Mouse (Mus musculus): ENCODE measurements around the gene Tuba3a. TPM values are rescaled to one million over a fixed set of nuclear protein-coding genes. Genes with fewer than 3 reads are reported as not detected.
A peak's percentile ranks its signal among the peaks of the same experiment; 100 is the strongest.

Tuba3a gene
- total RNA-seq, 2 experiments from 2014 or later: not detected

DNA sequence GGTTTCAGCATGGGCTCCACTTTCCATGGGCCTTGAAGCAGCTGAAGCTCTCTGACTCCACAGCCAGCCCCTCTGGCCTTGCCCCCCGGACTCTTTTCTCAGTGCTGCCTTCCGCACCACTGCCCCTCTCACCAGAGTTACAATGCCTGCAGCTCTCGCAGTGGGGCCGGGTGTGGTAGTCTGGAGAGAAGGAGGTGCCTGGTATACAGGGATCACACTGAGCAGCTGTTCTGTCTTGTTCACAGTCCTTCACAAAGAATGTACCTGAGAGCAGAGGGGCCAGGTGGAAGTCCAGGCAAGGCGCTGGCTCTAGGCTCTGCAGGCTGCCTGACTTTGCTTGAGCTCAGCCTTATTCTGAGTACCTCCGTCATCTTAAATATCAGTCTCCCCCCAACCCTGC is 49.5 kb downstream of the Tuba3a start:
- DNase-seq (ENCODE audit: low spot score): no peak

DNA sequence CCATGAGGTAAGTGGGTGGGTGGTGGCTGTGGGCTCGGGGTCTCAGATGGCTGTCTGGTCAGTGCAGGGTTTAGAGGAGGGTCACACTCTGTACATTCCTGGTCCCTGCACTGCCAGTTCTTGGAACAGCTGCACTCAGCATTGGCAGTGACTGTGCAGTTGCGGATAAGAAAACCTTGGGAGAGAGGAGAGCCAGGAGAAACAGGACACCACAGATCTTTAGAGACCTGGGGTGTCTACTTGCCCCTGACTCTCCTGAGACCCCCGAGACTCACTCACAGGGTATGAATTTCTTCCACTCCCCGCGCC is 51.4 kb downstream of the Tuba3a start:
- intact Hi-C loops (cut with DNase I): no loop called here
- DNase-seq (ENCODE audit: low spot score): no peak

More for the DNA sequence above, 49.5 kb downstream of the Tuba3a start:
- intact Hi-C loops (cut with DNase I): no loop called here

DNA sequence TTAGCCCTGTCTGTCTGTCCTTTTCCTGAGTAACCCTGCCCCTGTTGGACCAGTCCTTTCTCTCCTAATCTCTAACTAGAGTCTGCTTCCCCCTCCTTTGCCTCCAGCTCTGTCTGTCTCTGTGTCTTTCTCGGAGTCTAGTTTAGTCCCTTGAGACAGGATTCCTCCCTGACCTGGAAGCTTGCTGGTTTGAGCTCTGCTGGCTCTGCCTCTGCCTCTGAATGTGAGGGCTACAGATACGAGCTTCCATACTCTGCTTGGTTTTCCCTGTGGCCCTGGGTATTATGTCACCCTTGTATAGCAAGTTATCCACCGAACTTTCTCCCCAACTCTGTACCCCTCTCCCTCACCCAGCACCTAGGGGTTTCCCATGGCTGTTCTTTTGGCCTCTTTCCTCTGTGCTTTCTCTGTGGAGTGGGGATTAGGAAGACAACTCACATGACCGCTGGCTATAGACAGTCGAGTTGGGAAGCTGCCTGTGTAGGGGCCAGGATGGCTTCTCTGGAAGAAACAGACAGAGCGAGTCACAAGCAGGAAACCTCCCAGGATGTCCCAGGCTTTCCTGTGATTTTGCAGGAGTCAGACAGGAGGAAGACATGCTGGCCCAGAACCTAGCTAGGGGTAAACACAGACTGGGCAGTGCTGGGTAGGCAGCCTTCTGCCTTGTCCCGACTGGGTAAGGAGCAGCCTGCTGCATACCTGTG is 51.9 kb downstream of the Tuba3a start:
- no peak for DNase-seq (ENCODE audit: low spot score)
- intact Hi-C loops (cut with DNase I): no loop called here

DNA sequence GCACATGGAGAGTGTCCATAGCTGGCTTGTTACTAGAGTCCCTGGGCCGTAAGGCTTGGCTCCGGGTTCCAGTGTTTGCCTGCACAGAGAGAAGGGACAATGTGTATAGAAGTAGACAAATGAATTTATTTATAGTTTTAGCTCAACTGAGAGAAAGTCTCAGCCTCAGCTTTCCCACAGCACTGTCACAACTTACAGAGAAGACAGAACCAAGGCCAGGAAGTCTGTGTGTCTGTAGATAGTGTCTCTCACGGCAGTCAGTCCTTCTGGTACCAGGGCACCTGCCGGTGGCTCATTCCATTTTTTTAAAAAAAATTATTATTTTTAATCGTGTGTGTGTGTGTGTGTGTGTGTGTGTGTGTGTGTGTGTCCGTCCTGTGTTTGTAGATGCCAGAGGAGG is 53.3 kb downstream of the Tuba3a start:
- intact Hi-C loops (cut with DNase I): no loop called here

GRCm38 (mm10) chr6:125232045-125232437 is 53.8 kb downstream of the Tuba3a start:
- intact Hi-C loops (cut with DNase I): no loop called here
- DNase-seq (ENCODE audit: low spot score): no peak

More for the DNA sequence above, 53.3 kb downstream of the Tuba3a start:
- DNase-seq (ENCODE audit: low spot score): no peak

GRCm38 (mm10) chr6:125231117-125232044 is 54.5 kb downstream of the Tuba3a start, which contains the start of gene Tapbpl:
Tapbpl (minus strand) TSS chr6:125231860.
- DNase-seq (ENCODE audit: low spot score): peak; percentile 47
- intact Hi-C loops (cut with DNase I): no loop called here

GRCm38 (mm10) chr6:125230571-125230970 is 55.3 kb downstream of the Tuba3a start:
- intact Hi-C loops (cut with DNase I): no loop called here
- no peak for DNase-seq (ENCODE audit: low spot score)

Small RNAs within 50 kb of the gene (microRNA-seq; reads per million reads assigned to microRNA genes)
- gene Mir8113: not detected

Other genes with a start within 250 kb of the Tuba3a start
- 10 to 100 TPM; 35.0 to 35.6 TPM for gene Ing4, start 246.3 kb downstream of the Tuba3a start, total RNA-seq (2021)
- gene Acrbp, start 236.4 kb downstream of the Tuba3a start, total RNA-seq (2021): 1 to 10 TPM; 2.5 to 4.1 TPM
- gene Lpar5, start 218.1 kb downstream of the Tuba3a start, total RNA-seq (2021): not detected
- 100 to 1,000 TPM; 111 to 116 TPM for gene Chd4, start 190.1 kb downstream of the Tuba3a start, total RNA-seq (2021)
- 10 to 100 TPM; 19.4 to 20.0 TPM for gene Nop2, start 154.1 kb downstream of the Tuba3a start, total RNA-seq (2021)
- gene Iffo1, start 140.8 kb downstream of the Tuba3a start, total RNA-seq (2021): 10 to 100 TPM in 1 of 2 experiments, 1 to 10 TPM in 1; 7.1 to 12.0 TPM
- 1,000 to 10,000 TPM; 4,843 to 4,911 TPM for gene Gapdh, start 119.6 kb downstream of the Tuba3a start, total RNA-seq (2021)
- gene Ncapd2, start 94.3 kb downstream of the Tuba3a start, total RNA-seq (2021): 10 to 100 TPM; 21.9 to 26.8 TPM
- 100 to 1,000 TPM; 308 to 324 TPM for gene Mrpl51, start 94.2 kb downstream of the Tuba3a start, total RNA-seq (2021)
- 1 to 10 TPM; 6.2 to 6.3 TPM for gene Vamp1, start 70.5 kb downstream of the Tuba3a start, total RNA-seq (2021)
- 1 to 10 TPM; 4.1 to 5.0 TPM for gene Tapbpl, start 54.2 kb downstream of the Tuba3a start, total RNA-seq (2021)
- under 1 TPM; 0.16 to 0.36 TPM for gene Cd27, start 49.0 kb downstream of the Tuba3a start, total RNA-seq (2021)
- gene Ltbr, start 27.8 kb upstream of the Tuba3a start, total RNA-seq (2021): 10 to 100 TPM; 27.4 to 31.8 TPM
- under 1 TPM; 0.70 TPM for gene Scnn1a, start 34.6 kb upstream of the Tuba3a start, total RNA-seq (2021)
- gene Tnfrsf1a, start 63.3 kb upstream of the Tuba3a start, total RNA-seq (2021): 10 to 100 TPM; 53.2 to 60.8 TPM
- not detected for gene Plekhg6, start 94.8 kb upstream of the Tuba3a start, total RNA-seq (2021)
- 10 to 100 TPM; 57.5 to 63.4 TPM for gene Cd9, start 208.7 kb upstream of the Tuba3a start, total RNA-seq (2021)

Data from heart, postnatal 25 days (tissue).